Mouse (Mus musculus) neural tube, embryonic 11.5 days (tissue): ENCODE measurements at regions not wholly inside any gene's neighbourhood (a gene's known extent, or its start where the extent isn't known, plus 50 kb on each side); places are given as distances from the start of the nearest gene placed in this dataset.
A peak's percentile ranks its signal among the peaks of the same experiment; 100 is the strongest.

ENCODE experiments used
- ATAC-seq: fragments of 200-750 bp; cut with Nextera tagmentation; 2 replicates; pipeline ENCODE4 v1.8.0; 2017; ENCODE audit warnings: moderate number of reproducible peaks, mild to moderate bottlenecking, moderate TSS enrichment, moderate library complexity; ENCODE audit not compliant: insufficient read depth, low FRiP score, low TSS enrichment
- DNase-seq: peaks from one replicate; pipeline ENCODE4 v3.0.0-alpha.2; 2015; ENCODE audit warnings: low spot score
- H3K27ac ChIP-seq: fragments of 300-500 bp; sonication (generic); 2 replicates; pipeline ENCODE4 v1.5.1; 2014; ENCODE audit warnings: low read depth, mild to moderate bottlenecking, low read length
- H3K27me3 ChIP-seq: fragments of 300-500 bp; sonication (generic); 2 replicates; pipeline ENCODE4 v1.6.1; 2014; ENCODE audit warnings: mild to moderate bottlenecking, low read length, mixed read lengths; ENCODE audit not compliant: control insufficient read depth, insufficient read depth
- H3K36me3 ChIP-seq: fragments of 300-500 bp; sonication (generic); 2 replicates; pipeline ENCODE4 v1.6.1; 2014; ENCODE audit warnings: mild to moderate bottlenecking, low read length, moderate library complexity, mixed read lengths; ENCODE audit not compliant: control insufficient read depth, insufficient read depth
- H3K4me1 ChIP-seq: fragments of 300-500 bp; sonication (generic); 2 replicates; pipeline ENCODE4 v1.6.1; 2014; ENCODE audit warnings: low read length, mixed read lengths; ENCODE audit not compliant: control insufficient read depth, insufficient read depth
- H3K4me2 ChIP-seq: fragments of 300-500 bp; sonication (generic); 2 replicates; pipeline ENCODE4 v1.6.1; 2014; ENCODE audit warnings: low read depth, mild to moderate bottlenecking, moderate library complexity
- H3K4me3 ChIP-seq: fragments of 300-500 bp; sonication (generic); 2 replicates; pipeline ENCODE4 v1.5.1; 2014; ENCODE audit warnings: low read depth, low read length
- H3K9ac ChIP-seq: fragments of 300-500 bp; sonication (generic); 2 replicates; pipeline ENCODE4 v1.6.1; 2014; ENCODE audit warnings: mild to moderate bottlenecking, low read length
- H3K9me3 ChIP-seq: fragments of 300-500 bp; sonication (generic); 2 replicates; pipeline ENCODE4 v1.6.1; 2016; ENCODE audit warnings: low read length; ENCODE audit not compliant: control insufficient read depth
- WGBS: fragments of 180-500 bp; shearing (Covaris S2); extraction: QIAGEN DNeasy Blood & Tissue Kit; methylation state at CpG from one replicate; pipeline ENCODE4 v1.1.7; 2014; 5-methylcytosine and 5-hydroxymethylcytosine counted together

DNA sequence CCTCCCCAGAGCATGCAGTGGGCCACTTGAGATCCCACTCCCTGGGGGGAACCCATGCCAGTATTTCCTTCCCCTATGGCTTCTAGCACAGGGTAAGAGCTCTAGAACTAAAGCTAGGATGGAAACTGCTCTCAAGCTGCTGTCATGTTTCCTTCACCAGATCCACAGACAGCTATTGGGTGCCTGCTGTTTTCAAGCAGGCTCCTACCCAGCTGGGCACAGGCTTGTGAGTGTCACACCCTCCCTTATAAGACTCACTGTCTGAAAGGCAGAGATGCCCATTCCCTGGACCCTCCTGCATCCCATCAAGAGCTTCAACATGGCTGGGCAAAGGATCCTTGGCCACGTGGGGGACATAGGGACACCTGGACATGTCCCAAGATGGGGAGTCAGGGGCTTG lies 211.6 kb downstream of the Cryba4 start:
- H3K4me2 ChIP-seq: no peak overlapping the region
- DNase-seq (no peak), ATAC-seq (no peak)
- 65% methylated on average over 1 of the region's 1 CpGs for WGBS
- no peak overlapping the region for H3K4me3 ChIP-seq
- H3K4me1 ChIP-seq: peaks cover 14% of the 10 kb centered on the region; the same call in 1 of the 2 replicates
- no peaks in the 10 kb centered on the region for H3K27me3 ChIP-seq
- H3K36me3 ChIP-seq: no peaks in the 10 kb centered on the region
- no peak overlapping the region for H3K9ac ChIP-seq
- H3K27ac ChIP-seq: no peak overlapping the region
- no peaks in the 10 kb centered on the region for H3K9me3 ChIP-seq

DNA sequence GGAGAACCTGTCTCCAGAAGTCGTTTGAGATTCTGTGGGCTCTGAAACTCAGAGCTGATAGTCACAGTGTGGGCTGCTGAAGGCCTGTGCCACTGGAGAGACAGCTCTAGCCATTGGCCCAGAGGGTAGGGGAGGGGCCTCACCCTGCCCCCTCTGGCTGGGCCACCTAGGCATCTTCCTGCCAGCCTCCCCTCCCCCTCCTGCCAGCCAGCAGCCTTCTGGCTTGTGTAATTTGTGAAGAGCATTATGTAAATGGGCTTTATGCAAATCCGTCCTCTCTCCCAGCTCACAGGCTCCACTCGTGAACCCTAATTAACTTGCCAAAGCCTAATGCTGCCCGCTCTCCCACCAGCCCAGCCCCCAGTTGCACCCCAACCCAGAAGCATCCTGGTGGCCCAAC lies 211.0 kb downstream of the Cryba4 start:
- no peaks in the 10 kb centered on the region for H3K36me3 ChIP-seq
- ATAC-seq (peak; percentile 50; the same call in 1 of the 2 replicates), DNase-seq (peak; percentile 52)
- no peak overlapping the region for H3K4me3 ChIP-seq
- H3K4me2 ChIP-seq: no peak overlapping the region
- H3K9ac ChIP-seq: no peak overlapping the region
- H3K27ac ChIP-seq: no peak overlapping the region
- 39% methylated on average over 4 of the region's 4 CpGs for WGBS
- H3K9me3 ChIP-seq: no peaks in the 10 kb centered on the region
- peaks cover 14% of the 10 kb centered on the region; the same call in 1 of the 2 replicates for H3K4me1 ChIP-seq
- H3K27me3 ChIP-seq: no peaks in the 10 kb centered on the region

DNA sequence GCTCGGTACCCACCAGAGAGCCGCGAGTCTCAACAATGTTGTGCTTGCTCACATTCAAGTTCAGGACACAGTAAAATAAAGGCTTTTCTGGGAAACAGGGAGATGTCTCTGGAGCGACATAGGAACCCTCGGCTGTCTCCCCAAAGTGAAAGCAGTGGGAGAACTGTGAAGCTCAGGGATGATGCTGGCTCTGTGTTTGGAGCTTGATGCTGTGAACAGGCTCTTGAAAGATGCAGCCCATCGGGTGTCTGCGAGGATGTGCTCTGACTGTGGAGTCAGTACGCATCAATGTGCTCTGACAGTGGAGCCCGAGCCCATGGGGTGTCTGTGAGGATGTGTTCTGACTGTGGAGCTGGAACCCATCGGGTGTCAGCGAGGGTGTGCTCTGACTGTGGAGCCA lies 210.1 kb downstream of the Cryba4 start:
- Histone ChIP-seq H3K4me3 (no peak overlapping the region), H3K9ac (no peak overlapping the region), H3K27me3 (no peaks in the 10 kb centered on the region), H3K36me3 (no peaks in the 10 kb centered on the region), H3K4me1 (peaks cover 14% of the 10 kb centered on the region; the same call in 1 of the 2 replicates), H3K9me3 (no peaks in the 10 kb centered on the region), H3K4me2 (no peak overlapping the region), H3K27ac (no peak overlapping the region)
- WGBS: 83% methylated on average over 11 of the region's 11 CpGs
- DNase-seq (no peak), ATAC-seq (no peak)

DNA sequence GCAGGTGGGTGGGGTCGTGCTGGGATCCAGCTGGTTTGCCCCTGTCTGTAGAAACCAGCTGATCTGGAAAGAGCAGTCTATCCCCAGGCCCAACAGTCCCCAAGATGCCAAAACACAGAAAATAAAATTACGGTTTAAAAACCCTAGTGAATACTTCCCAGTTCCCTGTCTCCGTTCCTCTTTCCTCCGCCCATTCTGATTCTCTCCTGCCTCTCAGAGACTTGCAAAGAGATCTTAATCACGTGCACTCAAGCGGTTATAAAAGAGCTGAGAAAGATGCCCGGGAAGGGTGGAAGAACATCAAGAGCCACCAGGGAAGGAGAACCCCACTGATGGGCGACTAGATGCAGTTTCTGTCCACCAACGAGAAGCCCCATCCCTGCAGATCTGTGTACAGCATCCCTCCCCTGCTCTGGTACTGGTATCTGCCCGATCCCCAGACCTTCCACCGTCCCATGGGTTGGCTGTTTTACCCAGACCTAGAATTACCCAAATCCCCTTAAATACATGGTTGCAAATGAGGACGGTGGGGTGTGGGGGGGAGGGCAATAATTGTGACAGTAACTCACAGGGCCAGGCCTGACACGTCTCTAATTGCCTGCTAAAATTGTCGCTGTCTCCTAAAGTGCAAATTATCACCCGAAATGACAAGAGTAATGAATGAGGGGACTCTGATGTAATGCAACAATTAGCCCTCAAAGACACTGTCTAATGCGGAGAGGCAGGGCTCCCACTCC lies 202.1 kb downstream of the Cryba4 start:
- H3K36me3 ChIP-seq: no peaks in the 10 kb centered on the region
- H3K27ac ChIP-seq: no peak overlapping the region
- ATAC-seq: no peak
- no peak overlapping the region for H3K9ac ChIP-seq
- DNase-seq: no peak
- 39% methylated on average over 16 of the region's 16 CpGs for WGBS
- no peak overlapping the region for H3K4me2 ChIP-seq
- no peaks in the 10 kb centered on the region for H3K27me3 ChIP-seq
- no peaks in the 10 kb centered on the region for H3K9me3 ChIP-seq
- 0 out of 2 replicates have a peak, but pooled peaks cover 2% of the 10 kb centered on the region for H3K4me1 ChIP-seq
- H3K4me3 ChIP-seq: no peak overlapping the region

DNA sequence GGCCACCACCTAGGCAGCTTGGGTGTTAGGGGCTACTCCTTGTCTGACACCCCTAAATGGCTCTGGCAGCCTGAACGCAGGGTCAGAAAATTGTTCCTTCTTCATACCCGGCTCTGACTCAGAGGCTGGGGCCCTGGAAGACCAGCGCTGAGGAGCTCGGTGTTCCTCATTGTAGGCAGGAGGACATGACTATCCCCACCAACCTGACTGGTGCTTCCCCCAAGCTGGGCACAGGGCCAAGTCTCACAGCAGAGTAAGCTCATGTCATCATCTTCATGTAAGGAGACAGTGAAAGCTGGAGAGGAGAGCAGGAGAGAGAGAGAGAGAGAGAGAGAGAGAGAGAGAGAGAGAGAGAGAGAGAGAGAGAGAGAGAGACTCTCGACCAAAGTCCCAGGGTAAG lies 201.4 kb downstream of the Cryba4 start:
- no peak overlapping the region for H3K9ac ChIP-seq
- H3K36me3 ChIP-seq: no peaks in the 10 kb centered on the region
- H3K27ac ChIP-seq: no peak overlapping the region
- 0 out of 2 replicates have a peak, but pooled peaks cover 3% of the 10 kb centered on the region for H3K4me1 ChIP-seq
- no peaks in the 10 kb centered on the region for H3K27me3 ChIP-seq
- DNase-seq (no peak), ATAC-seq (no peak)
- WGBS: 69% methylated on average over 5 of the region's 5 CpGs
- H3K4me3 ChIP-seq: no peak overlapping the region
- H3K4me2 ChIP-seq: no peak overlapping the region
- H3K9me3 ChIP-seq: no peaks in the 10 kb centered on the region

DNA sequence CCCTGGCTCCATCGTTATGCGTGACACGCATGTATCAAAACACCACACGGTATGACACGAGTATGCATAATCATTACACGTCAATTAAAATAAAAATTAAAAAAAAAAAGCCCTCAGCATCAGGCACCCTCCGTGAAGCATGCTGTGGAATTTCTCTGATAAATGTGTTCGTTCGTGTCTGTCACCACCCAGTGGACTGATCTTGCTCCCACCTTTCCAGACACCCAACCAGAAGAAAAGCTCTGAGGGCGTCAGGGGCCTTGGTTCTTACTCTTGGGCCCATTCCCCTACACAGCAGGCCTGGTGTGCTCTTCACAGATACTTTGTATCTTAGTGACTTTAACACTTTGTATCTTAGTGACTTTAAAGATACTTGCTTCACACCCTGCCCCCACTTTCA lies 200.5 kb downstream of the Cryba4 start:
- Histone ChIP-seq H3K27me3 (no peaks in the 10 kb centered on the region), H3K4me3 (no peak overlapping the region), H3K27ac (no peak overlapping the region), H3K9me3 (no peaks in the 10 kb centered on the region), H3K4me1 (0 out of 2 replicates have a peak, but pooled peaks cover 3% of the 10 kb centered on the region), H3K4me2 (no peak overlapping the region), H3K36me3 (no peaks in the 10 kb centered on the region), H3K9ac (no peak overlapping the region)
- DNase-seq (no peak), ATAC-seq (no peak)
- WGBS: 83% methylated on average over 10 of the region's 10 CpGs

DNA sequence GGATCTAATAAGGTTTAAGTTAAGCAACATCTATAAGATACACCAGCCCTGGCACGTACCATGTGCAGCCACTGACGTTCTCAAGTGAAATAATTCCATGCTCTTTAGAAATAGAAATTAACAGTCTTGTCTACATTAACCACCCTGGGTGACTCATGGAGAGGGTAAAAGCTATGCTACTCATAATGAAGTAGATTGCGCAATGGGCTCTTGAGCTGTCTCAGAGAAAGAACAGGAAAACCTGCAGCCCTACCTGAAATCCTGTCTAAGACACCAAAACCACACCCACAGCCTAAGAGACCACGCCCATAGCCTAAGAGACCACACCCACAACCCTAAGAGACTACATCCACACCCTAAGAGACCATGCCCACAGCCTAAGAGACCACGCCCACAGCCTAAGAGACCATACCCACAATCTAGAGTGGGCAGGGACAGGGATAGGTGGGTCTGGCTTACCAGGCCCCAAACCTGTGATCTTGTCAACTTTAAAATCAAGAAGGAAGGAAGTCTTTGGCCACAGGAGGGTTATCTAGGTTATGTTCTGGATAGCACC lies 198.6 kb downstream of the Cryba4 start:
- Histone ChIP-seq H3K4me3 (no peak overlapping the region), H3K4me1 (0 out of 2 replicates have a peak, but pooled peaks cover 3% of the 10 kb centered on the region), H3K36me3 (no peaks in the 10 kb centered on the region), H3K9ac (no peak overlapping the region), H3K4me2 (no peak overlapping the region), H3K27me3 (no peaks in the 10 kb centered on the region), H3K9me3 (no peaks in the 10 kb centered on the region), H3K27ac (no peak overlapping the region)
- DNase-seq: no peak
- ATAC-seq: no peak
- 75% methylated on average over 5 of the region's 5 CpGs for WGBS

DNA sequence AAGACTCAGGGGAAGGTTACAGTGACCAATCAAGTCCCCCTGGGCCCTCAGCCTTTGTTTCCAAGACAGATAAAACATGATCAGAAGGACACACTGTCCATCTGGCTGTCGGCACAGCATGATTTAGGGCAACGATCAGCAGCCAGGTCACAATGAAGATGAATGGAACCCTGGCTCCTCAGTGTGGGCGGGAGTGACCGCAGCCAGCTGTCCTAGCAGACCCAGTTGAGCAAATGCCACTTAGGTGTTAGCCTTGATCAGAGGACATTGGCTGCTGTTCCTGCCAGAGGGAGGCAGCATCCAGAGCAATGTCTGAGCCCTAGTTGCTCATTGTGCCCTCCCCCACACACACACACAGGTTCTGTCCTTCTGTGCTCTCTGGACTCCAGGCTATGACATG lies 197.3 kb downstream of the Cryba4 start:
- Histone ChIP-seq H3K27me3 (no peaks in the 10 kb centered on the region), H3K4me3 (no peak overlapping the region), H3K9me3 (no peaks in the 10 kb centered on the region), H3K36me3 (no peaks in the 10 kb centered on the region), H3K9ac (no peak overlapping the region), H3K4me2 (no peak overlapping the region), H3K27ac (no peak overlapping the region), H3K4me1 (0 out of 2 replicates have a peak, but pooled peaks cover 3% of the 10 kb centered on the region)
- no peak for ATAC-seq
- WGBS: 52% methylated on average over 4 of the region's 4 CpGs
- no peak for DNase-seq

DNA sequence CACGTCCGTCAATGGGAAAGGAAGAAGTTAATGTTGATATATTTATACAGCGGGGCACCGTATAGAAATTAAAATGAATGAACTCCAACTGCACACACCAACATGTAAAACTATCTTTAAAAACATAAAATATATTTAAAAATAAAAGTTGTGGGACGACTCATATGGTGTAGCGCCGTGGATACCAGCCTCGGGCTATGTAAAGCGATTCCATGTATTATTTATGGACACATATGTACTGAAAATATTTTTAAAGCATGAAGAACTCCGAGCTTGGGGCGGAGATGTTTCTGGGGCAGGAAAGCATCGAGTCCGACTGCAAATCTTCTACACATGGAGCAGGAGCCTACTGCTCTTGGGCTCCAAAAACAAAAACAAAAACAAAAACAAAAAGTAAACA lies 182.4 kb downstream of the Cryba4 start:
- no peak overlapping the region for H3K4me3 ChIP-seq
- H3K9ac ChIP-seq: no peak overlapping the region
- 90% methylated on average over 13 of the region's 13 CpGs for WGBS
- H3K4me1 ChIP-seq: no peaks in the 10 kb centered on the region
- H3K36me3 ChIP-seq: no peaks in the 10 kb centered on the region
- H3K9me3 ChIP-seq: no peaks in the 10 kb centered on the region
- H3K4me2 ChIP-seq: no peak overlapping the region
- no peak overlapping the region for H3K27ac ChIP-seq
- ATAC-seq: no peak
- H3K27me3 ChIP-seq: no peaks in the 10 kb centered on the region
- no peak for DNase-seq
